In the genomic region with DNA sequence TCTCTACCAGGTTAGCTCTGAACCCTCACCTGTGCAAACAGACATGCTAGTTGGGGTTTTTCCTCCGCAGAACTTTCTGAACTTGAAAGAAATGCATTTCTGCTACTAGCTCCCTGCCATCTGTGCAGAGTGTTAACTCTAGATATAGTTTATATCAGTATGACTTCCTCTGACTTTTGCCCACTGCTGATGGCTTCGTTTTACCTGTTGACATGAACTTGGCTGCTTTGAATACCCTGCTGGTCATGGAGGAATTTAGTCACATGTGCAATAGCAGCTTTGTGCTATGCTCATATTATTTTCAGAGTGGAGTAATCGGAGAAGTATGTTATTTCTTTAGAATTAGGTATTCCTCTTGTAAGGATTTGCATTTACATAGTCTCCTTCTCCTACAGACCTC, we compare ENCODE assay signal across 38 mouse cellular contexts. TPM values are rescaled to one million over a fixed set of nuclear protein-coding genes. Genes with fewer than 3 reads are reported as not detected.
"Had no signal": no experiment of that assay in that cellular context is flagged by ENCODE, and none has a peak within 500 bp of the region (broad histone marks: within the 10 kb centered on the region; RNA-seq: fewer than 3 reads in every experiment).

No protein-coding gene starts in this region.

- DNase-seq: gastrocnemius, postnatal 14 days; gastrocnemius, postnatal 36 days; heart, adult 11 months; heart, adult 2 months; kidney, adult 11 months; kidney, adult 2 months; kidney, adult 9 months; kidney, postnatal 14 days; kidney, postnatal 36 days; layer of hippocampus, adult 9-11 months; liver; liver, embryonic 13.5 days; liver, postnatal 0 days had no signal

- H3K4me2 ChIP-seq: heart, embryonic 12.5 days; hindbrain, embryonic 13.5 days; hindbrain, embryonic 15.5 days; kidney, embryonic 15.5 days; limb, embryonic 12.5 days; liver, embryonic 11.5 days; liver, embryonic 13.5 days; liver, embryonic 15.5 days had no signal

- H3K9me3 ChIP-seq: heart, embryonic 12.5 days; hindbrain, embryonic 13.5 days; hindbrain, embryonic 15.5 days; kidney, embryonic 15.5 days; limb, embryonic 10.5 days; limb, embryonic 12.5 days; liver, embryonic 13.5 days; liver, embryonic 15.5 days had no signal

- ATAC-seq: hindbrain, postnatal 0 days; intestine, embryonic 16.5 days; liver, postnatal 0 days had no signal

- H3K9ac ChIP-seq: heart, embryonic 12.5 days; hindbrain, embryonic 13.5 days; hindbrain, embryonic 15.5 days; kidney, embryonic 15.5 days; limb, embryonic 12.5 days; liver, embryonic 13.5 days; liver, embryonic 15.5 days; liver, postnatal 0 days had no signal

- H3K27ac ChIP-seq: heart, adult 2 months; hindbrain, embryonic 13.5 days; hindbrain, embryonic 15.5 days; hindbrain, postnatal 0 days; kidney, embryonic 15.5 days; kidney, postnatal 0 days; left cerebral cortex, adult 2 months; liver, embryonic 13.5 days; liver, embryonic 15.5 days had no signal

- H3K27me3 ChIP-seq: heart, embryonic 12.5 days; hindbrain, embryonic 13.5 days; hindbrain, embryonic 15.5 days; kidney, embryonic 15.5 days; limb, embryonic 12.5 days; liver, embryonic 13.5 days; liver, embryonic 15.5 days had no signal

- H3K4me1 ChIP-seq: heart, embryonic 12.5 days; hindbrain, embryonic 15.5 days; liver, embryonic 13.5 days; liver, embryonic 15.5 days had no signal

- H3K4me3 ChIP-seq: heart, adult 2 months; heart, embryonic 12.5 days; hindbrain, embryonic 13.5 days; hindbrain, embryonic 15.5 days; kidney, embryonic 15.5 days; left cerebral cortex, adult 2 months; limb, embryonic 10.5 days; limb, embryonic 12.5 days; liver, embryonic 13.5 days; liver, embryonic 15.5 days had no signal

- H3K36me3 ChIP-seq: heart, embryonic 12.5 days; hindbrain, embryonic 13.5 days; hindbrain, embryonic 15.5 days; kidney, embryonic 15.5 days; limb, embryonic 10.5 days; limb, embryonic 12.5 days; liver, embryonic 13.5 days; liver, embryonic 15.5 days had no signal

RNA-seq across cellular contexts. Expression of gene 4930544G11Rik, which starts 30.7 kb away (rescaled TPM):
- total RNA-seq: gastrocnemius, adult 18-20 months; gastrocnemius, adult 8-10 months; gastrocnemius, postnatal 14 days; gastrocnemius, postnatal 36 days; heart, adult 2 months; heart, postnatal 14 days; hematopoietic stem cell, adult 5-6 weeks; hindbrain, postnatal 0 days; layer of hippocampus, adult 18-20 months; layer of hippocampus, adult 8-10 months; layer of hippocampus, postnatal 25 days; left cerebral cortex, adult 2 months; left cerebral cortex, postnatal 14 days; left cerebral cortex, postnatal 36 days had no signal
- polyA plus RNA-seq: heart, adult 2 months; heart, embryonic 12.5 days; hindbrain, embryonic 11.5 days; hindbrain, embryonic 13.5 days; hindbrain, embryonic 15.5 days; hindbrain, postnatal 0 days; intestine, embryonic 14.5 days; intestine, embryonic 16.5 days; kidney, embryonic 15.5 days; kidney, postnatal 0 days; large intestine, adult 2 months; limb, embryonic 10.5 days; limb, embryonic 12.5 days; limb, embryonic 14.5 days; liver, embryonic 11.5 days; liver, embryonic 13.5 days; liver, embryonic 15.5 days; liver, postnatal 0 days had no signal
